Mouse (Mus musculus): ENCODE measurements at regions not wholly inside any gene's neighbourhood (a gene's known extent, or its start where the extent isn't known, plus 50 kb on each side); places are given as distances from the start of the nearest gene placed in this dataset.
A peak's percentile ranks its signal among the peaks of the same experiment; 100 is the strongest.

GRCm38 (mm10) chr4:110134036-110134435, 156.2 kb downstream of the Dmrta2 start:
- H3K4me3 ChIP-seq, result no peak overlapping the region
- no peak for TF ChIP-seq CTCF (conservative IDR thresholded peaks at IDR 0.05)
- peak in 1 of 2 experiments; percentile 32 for DNase-seq (ENCODE audit: low spot score in 2 of 2)
- H3K27ac ChIP-seq, result no peak overlapping the region

- DNase-seq (ENCODE audit: low spot score in 2 of 2), result no peak
- Histone ChIP-seq H3K27ac (no peak overlapping the region), H3K4me3 (no peak overlapping the region)
- no peak for TF ChIP-seq CTCF (conservative IDR thresholded peaks at IDR 0.05)
Measured at GRCm38 (mm10) chr4:110145229-110145628, 167.4 kb downstream of the Dmrta2 start.

GRCm38 (mm10) chr4:110152103-110152946, 174.5 kb downstream of the Dmrta2 start:
- DNase-seq (ENCODE audit: low spot score in 2 of 2), result no peak
- TF ChIP-seq CTCF (conservative IDR thresholded peaks at IDR 0.05), result 0 out of 2 replicates have a peak, but pooled peaks have one; percentile 4
- Histone ChIP-seq H3K27ac (no peak overlapping the region), H3K4me3 (peak overlapping the region; percentile 24; the same call in 1 of the 2 replicates)
